Mouse (Mus musculus): ENCODE measurements around the gene Arnt.

DNA sequence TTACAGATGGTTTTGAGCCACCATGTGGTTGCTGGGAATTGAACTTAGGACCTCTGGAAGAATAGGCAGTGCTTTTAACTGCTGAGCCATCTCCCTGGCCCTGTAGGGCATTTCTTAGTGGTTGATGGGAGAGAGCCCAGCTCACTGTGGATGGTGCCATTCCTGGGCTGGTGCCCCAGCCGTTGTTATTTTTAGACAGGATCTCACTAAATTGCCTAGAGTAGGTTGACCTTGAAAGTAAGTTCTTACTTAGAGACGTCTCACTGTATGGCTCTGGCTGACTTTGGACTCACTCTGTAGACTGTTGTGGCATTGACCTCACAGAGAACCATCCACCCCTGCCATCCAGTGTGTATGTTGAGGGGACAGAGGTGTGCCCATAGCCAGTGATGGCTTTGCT is 64.0 kb downstream of the Arnt start:
- TF ChIP-seq POLR2A (IDR thresholded peaks at IDR 0.05; ENCODE audit: low read depth, low read length) (no peak), CTCF (IDR thresholded peaks at IDR 0.05; ENCODE audit: extremely low read depth, insufficient read depth, insufficient read length, insufficient replicate concordance) (no peak)

Data from spleen, adult 2 months (tissue).